Mouse (Mus musculus) urinary bladder, adult 2 months (tissue): ENCODE data around the gene Stac3. TPM values are rescaled to one million over a fixed set of nuclear protein-coding genes. Genes with fewer than 3 reads are reported as not detected.

Experiments
- polyA plus RNA-seq: library from polyadenylated mRNA; depleted of rRNA; stranded (reverse); fragments of >200 nt; gene quantifications from 2 replicates; pipeline ENCODE4 v1.2.3, GENCODE M21; 2012; rRNA removed

The Stac3 gene
- polyA plus RNA-seq, 1 experiment = 4.3 TPM

Other genes with a start within 250 kb of the Stac3 start
- 5.9 and 6.6 TPM in 2 replicates for gene Kif5a, start 238.3 kb upstream of the Stac3 start, polyA plus RNA-seq
- gene Dctn2, start 235.3 kb upstream of the Stac3 start, polyA plus RNA-seq = 173 and 201 TPM in 2 replicates
- 19.8 and 42.1 TPM in 2 replicates for gene Mbd6, start 212.7 kb upstream of the Stac3 start, polyA plus RNA-seq
- gene Mars, start 189.9 kb upstream of the Stac3 start, polyA plus RNA-seq = 44.7 and 47.7 TPM in 2 replicates
- gene Arhgap9, start 179.7 kb upstream of the Stac3 start, polyA plus RNA-seq = 6.7 and 8.4 TPM in 2 replicates
- 29.0 and 34.1 TPM in 2 replicates for gene Gli1, start 159.7 kb upstream of the Stac3 start, polyA plus RNA-seq
- gene Inhbe, start 147.3 kb upstream of the Stac3 start, polyA plus RNA-seq = not detected in 2 replicates
- not detected in 2 replicates for gene Inhbc, start 131.3 kb upstream of the Stac3 start, polyA plus RNA-seq
- gene R3hdm2, start 121.4 kb upstream of the Stac3 start, polyA plus RNA-seq = 19.3 and 41.9 TPM in 2 replicates
- gene Ndufa4l2, start 13.3 kb downstream of the Stac3 start, polyA plus RNA-seq = 21.2 and 32.1 TPM in 2 replicates
- gene Shmt2, start 20.8 kb downstream of the Stac3 start, polyA plus RNA-seq = 58.7 and 63.9 TPM in 2 replicates
- gene Nxph4, start 32.9 kb downstream of the Stac3 start, polyA plus RNA-seq = 0.04 and 0.07 TPM in 2 replicates
- gene Lrp1, start 119.5 kb downstream of the Stac3 start, polyA plus RNA-seq = 242 and 366 TPM in 2 replicates
- gene Stat6, start 141.3 kb downstream of the Stac3 start, polyA plus RNA-seq = 78.1 and 88.7 TPM in 2 replicates
- 8.3 and 9.1 TPM in 2 replicates for gene Nemp1, start 165.2 kb downstream of the Stac3 start, polyA plus RNA-seq
- gene Nab2, start 166.9 kb downstream of the Stac3 start, polyA plus RNA-seq = 27.5 and 29.1 TPM in 2 replicates
- 0.22 and 0.39 TPM in 2 replicates for gene Myo1a, start 203.5 kb downstream of the Stac3 start, polyA plus RNA-seq
- not detected in 2 replicates for gene Tac2, start 222.8 kb downstream of the Stac3 start, polyA plus RNA-seq
- 6.1 and 7.6 TPM in 2 replicates for gene Zbtb39, start 237.9 kb downstream of the Stac3 start, polyA plus RNA-seq